Mouse (Mus musculus) c-Kit-positive CD71-positive TER-119-positive erythroid progenitor cells, embryonic 14.5 days (primary cell): ENCODE measurements around the gene Gm10057.
"Not testable (repeated sequence)": the region's sequence is repeated elsewhere in the genome, so short reads cannot be mapped to it uniquely, and the experiment has no call there.

Source experiments
- DNase-seq: peaks from one replicate; pipeline ENCODE4 v3.0.0-alpha.2; 2013; ENCODE audit warnings: low spot score

Gm10057 gene

GRCm38 (mm10) chrX:154054939-154055338, at the start of gene Gm10057:
Gene Gm10057 (minus strand): TSS chrX:154055039.
- DNase-seq = not testable (repeated sequence)

DNA sequence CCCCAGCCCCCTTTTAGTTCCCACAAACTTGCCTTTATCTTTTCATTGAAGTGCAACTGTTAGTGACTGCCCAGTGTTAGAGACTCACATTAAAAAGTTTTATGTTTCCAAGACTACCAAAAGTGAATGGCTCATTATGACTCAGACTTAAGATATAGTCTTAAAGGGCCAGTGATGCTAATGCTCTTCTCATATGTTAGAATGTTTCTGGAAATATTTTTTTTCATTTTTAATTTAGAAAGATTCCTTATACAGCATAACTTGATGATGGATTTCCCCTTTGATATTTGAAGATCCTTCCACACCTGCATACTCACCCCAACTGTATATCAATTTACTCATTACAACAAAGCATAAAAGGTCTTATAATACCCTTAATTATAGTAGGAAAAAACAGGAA, 21.1 kb downstream of the Gm10057 start, which contains the start of gene 4921511M17Rik:
Gene 4921511M17Rik (minus strand): TSS at position 101 of the 400 bp plus-strand sequence.
- DNase-seq = not testable (repeated sequence)

GRCm38 (mm10) chrX:154012540-154012939, 42.3 kb downstream of the Gm10057 start, which contains the start of gene Samt1:
Gene Samt1 (minus strand): TSS chrX:154012640.
- DNase-seq = not testable (repeated sequence)
